Mouse (Mus musculus) regulatory T cell (primary cell): ENCODE results near the gene Olfr733.

ENCODE experiments used
- in situ Hi-C: fragments of 300-600 bp; cut with MboI, MseI; formaldehyde crosslinking; loops from one replicate; pipeline ENCODE4 v1.15.1; 2025; ENCODE audit warnings: high pct_unique_total_duplicates

Olfr733 gene

GRCm38 (mm10) chr14:50301422-50301821 lies at the start of gene Olfr733:
Gene Olfr733, minus strand, starts transcription at chr14:50301522.
- in situ Hi-C loops = no loop called here

- in situ Hi-C loops = no loop called here
Observed at GRCm38 (mm10) chr14:50348796-50349195, 47.5 kb upstream of the Olfr733 start, which contains the start of gene Olfr735. Gene Olfr735, minus strand, starts transcription at chr14:50348872.

DNA sequence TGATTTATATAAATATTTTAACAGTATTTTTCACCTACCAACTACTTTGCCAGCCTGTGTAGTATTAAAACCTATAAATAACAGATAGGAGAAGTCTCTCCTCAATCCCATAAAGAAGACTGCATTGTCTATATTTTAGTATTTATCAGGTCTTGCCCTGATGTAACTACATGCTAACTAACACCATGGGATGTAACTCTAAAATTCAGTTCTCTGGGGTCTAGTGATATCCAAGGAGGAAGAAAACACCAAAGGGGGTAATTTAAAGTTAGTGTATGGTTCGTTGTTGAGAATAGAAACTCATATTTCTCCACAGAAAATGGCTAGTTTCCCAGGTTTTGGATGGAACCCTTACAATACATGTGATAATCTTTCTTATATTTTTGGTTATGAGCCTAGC lies 25.3 kb upstream of the Olfr733 start, which contains the start of gene Olfr734:
Gene Olfr734, minus strand, starts transcription at position 101 of the 400 bp plus-strand sequence.
- in situ Hi-C loops = no loop called here

GRCm38 (mm10) chr14:50284106-50284505 lies 17.2 kb downstream of the Olfr733 start, which contains the start of gene Olfr732:
Gene Olfr732, minus strand, starts transcription at chr14:50284206.
- in situ Hi-C loops = no loop called here
